8 mouse cellular contexts compared by ENCODE assay signal in genomic region chr5:122706917-122707275, GRCm38 (mm10). TPM values are rescaled to one million over a fixed set of nuclear protein-coding genes. Genes with fewer than 3 reads are reported as not detected.
DNase-seq lines count a peak whose midpoint lies in the region; ATAC-seq and TF ChIP-seq lines count a peak whose summit lies in the region.

No protein-coding gene starts in this region.

- H3K27ac ChIP-seq in heart, embryonic 13.5 days (replicated peaks): peak overlapping the region; percentile 88
- peak overlapping the region; percentile 21; the same call in 1 of the 2 replicates for H3K27ac ChIP-seq in forebrain, embryonic 13.5 days
- peak overlapping the region; percentile 52 for H3K27ac ChIP-seq in liver, embryonic 14.5 days

- H3K9me3 ChIP-seq in heart, embryonic 13.5 days: no peaks in the 10 kb centered on the region
- H3K9me3 ChIP-seq in E14TG2a.4 (ENCODE audit: low read length): no peaks in the 10 kb centered on the region
- no peaks in the 10 kb centered on the region for H3K9me3 ChIP-seq in forebrain, embryonic 13.5 days (replicated peaks)
- H3K9me3 ChIP-seq in liver, embryonic 14.5 days (ENCODE audit: control insufficient read depth, low read length): no peaks in the 10 kb centered on the region

- no peak for TF ChIP-seq CTCF in E14TG2a.4 (conservative IDR thresholded peaks at IDR 0.05; ENCODE audit: low read length)
- no peak for TF ChIP-seq CTCF in liver, embryonic 14.5 days (IDR thresholded peaks at IDR 0.05; ENCODE audit: low read depth)

- H3K4me1 ChIP-seq in heart, embryonic 13.5 days: peaks cover 26% of the 10 kb centered on the region
- peaks cover 16% of the 10 kb centered on the region for H3K4me1 ChIP-seq in E14TG2a.4 (replicated peaks; ENCODE audit: low read depth, low read length)
- H3K4me1 ChIP-seq in forebrain, embryonic 13.5 days: peaks cover 9% of the 10 kb centered on the region
- peaks cover 11 to 21% of the 10 kb centered on the region in 2 experiments for H3K4me1 ChIP-seq in liver, embryonic 14.5 days (replicated peaks; ENCODE audit: control insufficient read depth in 2 of 2, insufficient read depth in 2 of 2, low read length in 1 of 2)

- TF ChIP-seq EP300 in liver, embryonic 14.5 days (IDR thresholded peaks at IDR 0.05; ENCODE audit: low read depth): no peak

- peak overlapping the region; percentile 67 for H3K4me3 ChIP-seq in heart, embryonic 13.5 days
- H3K4me3 ChIP-seq in E14TG2a.4 (replicated peaks; ENCODE audit: low read length): peak overlapping the region; percentile 86
- H3K4me3 ChIP-seq in forebrain, embryonic 13.5 days: peak overlapping the region; percentile 58
- H3K4me3 ChIP-seq in liver, embryonic 14.5 days (ENCODE audit: insufficient read depth in 1 of 2, low read depth in 2 of 2, low read length in 2 of 2): peak overlapping the region; percentile 59 to 63

- H3K36me3 ChIP-seq in heart, embryonic 13.5 days: no peaks in the 10 kb centered on the region
- no peaks in the 10 kb centered on the region for H3K36me3 ChIP-seq in E14TG2a.4 (ENCODE audit: insufficient read depth, low read length)
- H3K36me3 ChIP-seq in forebrain, embryonic 13.5 days (ENCODE audit: poor library complexity, severe bottlenecking): no peaks in the 10 kb centered on the region
- H3K36me3 ChIP-seq in liver, embryonic 14.5 days (replicated peaks; ENCODE audit: control insufficient read depth, insufficient read depth, low read depth): no peaks in the 10 kb centered on the region

- H3K4me2 ChIP-seq in heart, embryonic 13.5 days: peak overlapping the region; percentile 72
- peak overlapping the region; percentile 78 for H3K4me2 ChIP-seq in forebrain, embryonic 13.5 days
- H3K4me2 ChIP-seq in liver, embryonic 14.5 days (ENCODE audit: low read depth): peak overlapping the region; percentile 69

- 37% methylated on average over 5 of the region's 5 CpGs for WGBS in heart, embryonic 13.5 days
- 37% methylated on average over 5 of the region's 5 CpGs for WGBS in forebrain, embryonic 13.5 days
- WGBS in liver, embryonic 14.5 days (ENCODE audit: insufficient replicate concordance): 26% methylated on average over 5 of the region's 5 CpGs

- peak overlapping the region; percentile 85 for H3K9ac ChIP-seq in heart, embryonic 13.5 days
- H3K9ac ChIP-seq in forebrain, embryonic 13.5 days: peak overlapping the region; percentile 74
- H3K9ac ChIP-seq in liver, embryonic 14.5 days (replicated peaks): peak overlapping the region; percentile 53

- no peak for ATAC-seq in heart, embryonic 13.5 days (ENCODE audit: extremely low read depth, insufficient number of reproducible peaks, low FRiP score, low TSS enrichment)
- ATAC-seq in forebrain, embryonic 13.5 days: no peak
- ATAC-seq in liver, embryonic 14.5 days (ENCODE audit: insufficient read depth): no peak
- no peak for ATAC-seq in megakaryocyte-erythroid progenitor cell, adult 5-6 weeks (replicated peaks; ENCODE audit: low FRiP score, low TSS enrichment, poor library complexity, severe bottlenecking)

- H3K27me3 ChIP-seq in heart, embryonic 13.5 days (replicated peaks): no peaks in the 10 kb centered on the region
- peaks cover 16% of the 10 kb centered on the region for H3K27me3 ChIP-seq in E14TG2a.4 (ENCODE audit: insufficient read depth, low read length)
- H3K27me3 ChIP-seq in forebrain, embryonic 13.5 days: 0 out of 2 replicates have a peak, but pooled peaks cover 3% of the 10 kb centered on the region
- no peaks in the 10 kb centered on the region for H3K27me3 ChIP-seq in liver, embryonic 14.5 days (ENCODE audit: control insufficient read depth, insufficient read depth, low read length)

- DNase-seq in heart, adult 9 months (ENCODE audit: low spot score in 2 of 2): no peak
- no peak for DNase-seq in liver, embryonic 14.5 days (ENCODE audit: low read depth in 3 of 3, low spot score in 3 of 3)
- DNase-seq in cerebellum, postnatal 4 days (ENCODE audit: low spot score in 2 of 2): no peak
- DNase-seq in right cerebral cortex, postnatal 25 days: no peak

RNA-seq across cellular contexts. Expression of gene P2rx4, which starts 0.4 kb away (rescaled TPM):
- 14.4 and 18.8 TPM in 2 replicates for polyA plus RNA-seq in heart, embryonic 13.5 days (2015; fragmentation: Nextera tagmentation; extraction: Ambion mirVana)
- polyA plus RNA-seq in forebrain, embryonic 13.5 days (2015; fragmentation: Nextera tagmentation; extraction: Ambion mirVana): 6.2 and 6.8 TPM in 2 replicates
- polyA plus RNA-seq in liver, embryonic 14.5 days (2012; rRNA removed): 10.3 and 12.2 TPM in 2 replicates
- 19.9 and 20.7 TPM in 2 replicates for polyA plus RNA-seq in liver, embryonic 14.5 days (2014; fragmentation: Nextera tagmentation; extraction: Ambion mirVana)
- total RNA-seq in megakaryocyte-erythroid progenitor cell, adult 5-6 weeks (2014; fragmentation: Nextera tagmentation): 15.5 and 29.1 TPM in 2 replicates
- total RNA-seq in megakaryocyte-erythroid progenitor cell, adult 5-6 weeks (2017): 5.7 and 8.8 TPM in 2 replicates

Comparison
In these comparisons a context has a peak if more than half of its experiments do, and no peak if none do; other contexts are left out.
1. H3K27ac ChIP-seq: peak in every context shown above with its lines; median percentile 88 in heart, embryonic 13.5 days; 52 in liver, embryonic 14.5 days; 21 in forebrain, embryonic 13.5 days.